Mouse (Mus musculus) cortical plate, adult 2 months (tissue): ENCODE results near the gene Mmp8.

Experiments
- CTCF ChIP-seq: fragments of 200-500 bp; IDR thresholded peaks from 2 replicates; pipeline ENCODE4 v1.5.1; 2011; ENCODE audit warnings: mild to moderate bottlenecking, control low read depth, low read length; ENCODE audit not compliant: insufficient read depth; ENCODE audit errors: extremely low read depth
- POLR2A ChIP-seq: fragments of 200-500 bp; IDR thresholded peaks from 2 replicates; pipeline ENCODE4 v1.6.1; 2011; ENCODE audit warnings: mild to moderate bottlenecking, low read length, control low read depth; ENCODE audit not compliant: insufficient read depth; ENCODE audit errors: extremely low read depth

GRCm38 (mm10) chr9:7558221-7559017, at the start of gene Mmp8:
- TF ChIP-seq CTCF (no peak), POLR2A (no peak)
